Mouse (Mus musculus): ENCODE results near the gene Lrrc43. TPM values are rescaled to one million over a fixed set of nuclear protein-coding genes. Genes with fewer than 3 reads are reported as not detected.
A peak's percentile ranks its signal among the peaks of the same experiment; 100 is the strongest.
"Not testable (repeated sequence)": the region's sequence is repeated elsewhere in the genome, so short reads cannot be mapped to it uniquely, and the experiment has no call there.

Lrrc43 gene
- polyA plus RNA-seq, 1 experiment: not detected

DNA sequence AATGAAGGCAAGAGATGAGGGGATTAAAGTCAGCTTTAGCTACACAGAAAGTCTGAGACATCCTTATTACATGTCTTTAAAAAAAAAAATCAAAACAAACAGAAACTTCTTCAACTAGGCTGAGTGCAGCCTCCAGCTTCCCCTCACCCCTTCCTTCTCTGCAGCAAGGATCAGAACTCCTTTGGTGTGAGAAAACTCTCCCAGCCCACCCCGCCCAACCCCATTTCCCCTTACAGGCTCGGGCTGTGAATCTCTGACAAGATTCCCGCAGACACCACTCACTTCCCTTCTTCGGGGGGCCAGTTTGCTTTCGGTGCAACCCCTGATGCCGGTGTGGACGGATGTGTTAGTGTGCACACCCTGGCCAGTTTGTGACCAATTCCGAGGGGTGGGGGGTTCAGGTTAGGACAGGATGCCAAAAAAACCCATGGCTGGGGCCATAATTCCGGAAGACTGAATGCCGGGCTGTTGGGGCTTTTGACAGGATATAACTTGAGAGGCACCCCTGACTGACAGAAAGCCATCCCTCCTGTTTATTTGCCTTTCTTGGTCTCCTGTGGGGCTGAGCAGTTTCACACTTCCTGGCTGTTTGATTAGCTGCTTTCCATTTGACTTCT is 18.2 kb upstream of the Lrrc43 start:
- Histone ChIP-seq H3K4me3 (ENCODE audit: insufficient read depth, low read length) (no peak overlapping the region), H3K27ac (ENCODE audit: insufficient read depth, low read length) (no peak overlapping the region), H3K4me1 (ENCODE audit: control insufficient read depth, insufficient read depth, low read length) (no peaks in the 10 kb centered on the region; the same call in 1 of the 2 replicates)
- TF ChIP-seq POLR2A (IDR thresholded peaks at IDR 0.05; ENCODE audit: low read depth, low read length) (no peak), CTCF (IDR thresholded peaks at IDR 0.05; ENCODE audit: borderline replicate concordance, insufficient read depth, low read length) (no peak)

DNA sequence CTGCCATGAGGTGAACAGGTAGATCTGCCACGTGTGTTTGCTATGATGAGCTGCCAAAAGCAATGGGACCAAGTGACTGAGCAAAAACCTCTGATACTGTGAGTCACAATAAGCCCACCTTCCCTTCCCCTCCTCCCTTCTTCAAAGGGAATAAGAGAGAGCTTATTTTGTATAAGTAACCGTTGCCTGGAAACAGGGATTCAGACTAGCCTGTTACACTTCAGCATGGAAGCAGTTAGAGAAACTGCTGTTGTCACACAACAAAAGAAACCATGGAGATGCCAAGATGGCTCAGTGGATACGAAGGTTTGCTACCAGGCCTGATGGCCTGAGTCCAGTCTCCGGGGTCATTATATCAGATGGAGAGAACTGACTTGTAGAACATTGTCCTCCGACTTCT is 15.3 kb upstream of the Lrrc43 start:
- no peak overlapping the region for H3K4me3 ChIP-seq (ENCODE audit: insufficient read depth, low read length)
- no peak for TF ChIP-seq POLR2A (IDR thresholded peaks at IDR 0.05; ENCODE audit: low read depth, low read length)
- TF ChIP-seq CTCF (IDR thresholded peaks at IDR 0.05; ENCODE audit: borderline replicate concordance, insufficient read depth, low read length): no peak
- H3K27ac ChIP-seq (ENCODE audit: insufficient read depth, low read length): no peak overlapping the region
- H3K4me1 ChIP-seq (ENCODE audit: control insufficient read depth, insufficient read depth, low read length): no peaks in the 10 kb centered on the region; the same call in 1 of the 2 replicates

- no peak overlapping the region for H3K4me3 ChIP-seq (ENCODE audit: insufficient read depth, low read length)
- H3K4me1 ChIP-seq (ENCODE audit: control insufficient read depth, insufficient read depth, low read length): no peaks in the 10 kb centered on the region
- TF ChIP-seq CTCF (IDR thresholded peaks at IDR 0.05; ENCODE audit: borderline replicate concordance, insufficient read depth, low read length): no peak
- TF ChIP-seq POLR2A (IDR thresholded peaks at IDR 0.05; ENCODE audit: low read depth, low read length): no peak
- no peak overlapping the region for H3K27ac ChIP-seq (ENCODE audit: insufficient read depth, low read length)
Observed at GRCm38 (mm10) chr5:123487659-123488395, 1.3 kb upstream of the Lrrc43 start.

GRCm38 (mm10) chr5:123489935-123490334 is 830 bp downstream of the Lrrc43 start:
- H3K4me3 ChIP-seq (ENCODE audit: insufficient read depth, low read length): no peak overlapping the region
- H3K4me1 ChIP-seq (ENCODE audit: control insufficient read depth, insufficient read depth, low read length): no peaks in the 10 kb centered on the region
- H3K27ac ChIP-seq (ENCODE audit: insufficient read depth, low read length): no peak overlapping the region
- TF ChIP-seq POLR2A (IDR thresholded peaks at IDR 0.05; ENCODE audit: low read depth, low read length) (no peak), CTCF (IDR thresholded peaks at IDR 0.05; ENCODE audit: borderline replicate concordance, insufficient read depth, low read length) (no peak)

DNA sequence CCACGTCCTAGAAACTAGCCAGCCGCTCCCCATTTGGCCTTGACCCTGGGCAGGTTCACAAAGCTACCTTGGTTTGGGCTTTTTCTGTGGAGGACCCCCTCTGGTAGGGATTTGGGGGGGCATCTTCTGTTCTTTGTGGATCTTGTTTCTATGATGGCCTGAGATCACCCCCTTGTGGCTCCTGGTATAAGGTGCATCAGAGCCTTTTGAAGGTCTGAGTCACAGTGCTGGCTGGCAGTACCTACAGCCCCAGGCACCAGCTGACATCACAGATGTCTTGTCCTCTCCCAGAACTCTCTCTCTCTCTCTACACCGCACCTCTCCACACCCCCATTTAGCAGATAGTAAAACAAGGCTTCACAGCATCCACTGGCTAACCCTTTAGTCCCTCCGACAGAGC is 10.6 kb downstream of the Lrrc43 start:
- no peak overlapping the region for H3K27ac ChIP-seq (ENCODE audit: insufficient read depth, low read length)
- no peak for TF ChIP-seq POLR2A (IDR thresholded peaks at IDR 0.05; ENCODE audit: low read depth, low read length)
- TF ChIP-seq CTCF (IDR thresholded peaks at IDR 0.05; ENCODE audit: borderline replicate concordance, insufficient read depth, low read length): no peak
- no peaks in the 10 kb centered on the region for H3K4me1 ChIP-seq (ENCODE audit: control insufficient read depth, insufficient read depth, low read length)
- no peak overlapping the region for H3K4me3 ChIP-seq (ENCODE audit: insufficient read depth, low read length)

DNA sequence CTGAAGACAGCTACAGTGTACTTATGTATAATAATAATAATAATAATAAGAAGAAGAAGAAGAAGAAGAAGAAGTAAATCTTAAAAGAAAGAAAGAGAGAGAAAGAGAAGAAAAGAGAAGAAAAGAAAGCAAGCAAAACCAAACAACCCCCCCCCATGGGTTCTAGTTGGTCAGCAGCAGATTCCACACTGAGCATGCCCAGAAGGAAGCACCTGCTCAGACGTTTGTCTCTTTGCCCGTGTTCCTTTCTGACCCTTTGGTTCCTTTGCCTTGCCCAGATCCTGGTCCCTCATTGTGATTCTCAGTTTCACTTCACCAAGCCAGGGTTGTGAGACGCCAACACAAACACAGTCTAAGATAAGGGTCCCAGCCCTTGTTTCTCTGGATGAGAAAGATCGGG is 12.9 kb downstream of the Lrrc43 start:
- H3K4me3 ChIP-seq (ENCODE audit: insufficient read depth, low read length): no peak overlapping the region

DNA sequence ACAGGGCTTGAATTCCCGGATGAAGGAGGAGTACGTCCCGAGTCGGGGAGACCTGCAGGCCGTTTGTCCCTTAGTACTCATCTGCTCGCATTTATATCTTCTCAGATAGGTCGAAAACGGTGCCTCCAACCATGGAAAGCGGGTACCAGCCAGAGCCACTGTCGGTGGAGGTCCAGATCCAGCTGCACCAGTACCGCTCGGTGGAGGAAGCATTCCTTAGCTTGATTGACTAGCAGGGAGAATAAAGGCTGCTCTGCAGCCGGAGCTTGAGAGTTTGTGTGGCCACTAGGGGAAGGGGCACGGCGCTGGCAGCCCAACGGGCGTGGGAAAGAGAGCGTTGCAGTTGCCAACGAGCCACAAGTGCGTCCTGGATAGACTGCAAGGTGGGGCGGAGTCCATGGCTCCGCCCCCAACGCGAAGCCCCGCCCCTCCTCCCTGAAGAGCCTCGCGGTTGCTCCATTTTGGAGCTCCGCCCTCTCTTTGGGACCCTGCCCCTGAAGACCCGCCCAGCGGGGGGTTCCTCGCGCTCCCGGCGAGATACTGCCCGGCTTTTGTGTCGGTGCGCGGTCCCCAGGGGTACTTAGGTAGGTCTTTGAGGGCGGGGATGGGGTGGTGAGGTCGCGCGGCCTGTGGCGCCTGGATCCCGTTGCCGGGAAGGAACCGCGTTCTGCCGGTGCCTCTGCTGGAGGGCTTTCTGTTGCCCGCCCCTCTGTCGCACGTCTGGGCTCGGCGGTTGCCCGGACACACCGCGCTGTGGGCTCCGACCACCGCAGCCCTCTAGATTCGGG is 19.0 kb downstream of the Lrrc43 start:
- Histone ChIP-seq H3K27ac (ENCODE audit: insufficient read depth, low read length) (no peak overlapping the region), H3K4me3 (ENCODE audit: insufficient read depth, low read length) (peak overlapping the region; percentile 64), H3K4me1 (ENCODE audit: control insufficient read depth, insufficient read depth, low read length) (no peaks in the 10 kb centered on the region)
- TF ChIP-seq POLR2A (IDR thresholded peaks at IDR 0.05; ENCODE audit: low read depth, low read length): peak; percentile 43; the same call in 1 of the 2 replicates
- TF ChIP-seq CTCF (IDR thresholded peaks at IDR 0.05; ENCODE audit: borderline replicate concordance, insufficient read depth, low read length): no peak

More for the DNA sequence above, 12.9 kb downstream of the Lrrc43 start:
- H3K27ac ChIP-seq (ENCODE audit: insufficient read depth, low read length): no peak overlapping the region
- no peaks in the 10 kb centered on the region for H3K4me1 ChIP-seq (ENCODE audit: control insufficient read depth, insufficient read depth, low read length)
- TF ChIP-seq POLR2A (IDR thresholded peaks at IDR 0.05; ENCODE audit: low read depth, low read length) (no peak), CTCF (IDR thresholded peaks at IDR 0.05; ENCODE audit: borderline replicate concordance, insufficient read depth, low read length) (no peak)

- Histone ChIP-seq H3K27ac (ENCODE audit: insufficient read depth, low read length) (no peak overlapping the region), H3K4me1 (ENCODE audit: control insufficient read depth, insufficient read depth, low read length) (no peaks in the 10 kb centered on the region), H3K4me3 (ENCODE audit: insufficient read depth, low read length) (peak overlapping the region; percentile 64)
- TF ChIP-seq POLR2A (IDR thresholded peaks at IDR 0.05; ENCODE audit: low read depth, low read length) (no peak), CTCF (IDR thresholded peaks at IDR 0.05; ENCODE audit: borderline replicate concordance, insufficient read depth, low read length) (no peak)
Observed at GRCm38 (mm10) chr5:123508921-123509320, 19.8 kb downstream of the Lrrc43 start.

DNA sequence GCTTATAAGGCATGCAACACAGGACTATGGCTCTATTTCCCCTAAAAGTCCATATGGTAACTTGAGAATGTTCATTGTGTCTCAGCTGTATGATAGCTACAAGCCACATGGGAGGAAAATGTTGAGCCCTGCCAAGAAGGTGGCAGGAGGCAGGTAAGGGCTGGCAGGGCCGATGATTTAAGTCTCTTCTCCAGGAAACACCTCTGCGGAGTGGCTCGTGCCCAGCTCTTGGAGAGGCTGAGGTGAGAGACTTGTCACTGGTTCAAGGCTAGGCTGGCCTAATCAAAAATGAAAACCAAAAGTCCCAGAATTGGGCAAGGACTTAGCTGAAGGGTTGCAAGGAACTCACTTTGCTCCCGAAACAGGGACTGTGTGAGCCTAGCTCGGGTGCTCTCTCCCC is 21.1 kb downstream of the Lrrc43 start, which contains the start of gene B3gnt4:
Gene B3gnt4, plus strand, starts transcription at position 301 of the 400 bp plus-strand sequence.
- TF ChIP-seq POLR2A (IDR thresholded peaks at IDR 0.05; ENCODE audit: low read depth, low read length): no peak
- TF ChIP-seq CTCF (IDR thresholded peaks at IDR 0.05; ENCODE audit: borderline replicate concordance, insufficient read depth, low read length): no peak
- peaks cover 5% of the 10 kb centered on the region for H3K4me1 ChIP-seq (ENCODE audit: control insufficient read depth, insufficient read depth, low read length)
- H3K4me3 ChIP-seq (ENCODE audit: insufficient read depth, low read length): no peak within 1 kb of the TSS

GRCm38 (mm10) chr5:123511426-123511825 is 22.3 kb downstream of the Lrrc43 start:
- H3K27ac ChIP-seq (ENCODE audit: insufficient read depth, low read length); H3K4me3 ChIP-seq (ENCODE audit: insufficient read depth, low read length); H3K4me1 ChIP-seq (ENCODE audit: control insufficient read depth, insufficient read depth, low read length): not testable (repeated sequence)

More for the DNA sequence above, 21.1 kb downstream of the Lrrc43 start, which contains the start of gene B3gnt4:
- no peak within 1 kb of the TSS for H3K27ac ChIP-seq (ENCODE audit: insufficient read depth, low read length)
